Mouse (Mus musculus): Measurements from ENCODE around the gene Col9a2.

The Col9a2 gene

DNA sequence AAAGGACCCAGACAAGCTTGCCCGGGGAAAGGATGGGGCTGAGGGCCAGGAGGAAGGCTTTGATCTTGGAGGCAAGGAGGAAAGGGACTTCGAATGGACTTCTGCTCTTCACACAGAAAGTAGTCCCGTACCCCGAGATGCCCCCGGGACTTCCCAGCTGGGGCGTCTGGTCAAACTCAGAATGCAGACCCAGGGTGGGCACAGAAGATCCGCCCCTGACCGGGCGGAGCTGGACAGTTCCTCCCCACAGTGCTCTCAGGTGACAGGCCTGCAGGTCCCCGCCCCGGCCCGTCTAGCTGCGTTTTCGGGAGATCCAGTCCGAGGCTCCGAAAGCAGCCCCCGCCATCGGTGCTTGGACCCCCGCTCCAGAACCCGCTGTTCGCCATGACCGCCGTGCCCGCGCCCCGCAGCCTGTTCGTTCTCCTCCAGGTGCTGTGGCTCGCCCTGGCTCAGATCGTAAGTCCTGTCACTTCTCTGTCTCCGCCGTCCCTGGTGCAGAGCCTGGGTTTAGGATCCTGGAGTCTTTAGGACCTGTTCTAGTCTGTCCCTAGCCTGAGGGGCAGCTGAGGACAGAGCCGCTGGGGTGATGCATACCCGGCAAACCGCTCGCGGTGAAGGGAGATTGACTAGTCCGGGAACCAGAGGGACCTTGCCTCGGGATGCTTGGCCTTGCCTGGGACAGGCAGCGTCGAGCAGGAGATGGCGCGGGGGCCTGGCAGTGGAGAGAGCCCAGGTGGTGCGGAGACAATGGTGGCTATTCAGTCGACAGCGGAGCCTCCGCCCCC is at the start of gene Col9a2:
TSS of gene Col9a2 (plus strand) at position 55 of the 785 bp plus-strand sequence.
- no peak for DNase-seq (ENCODE audit: low read depth)

- no peak for DNase-seq (ENCODE audit: low read depth)
Observed at GRCm38 (mm10) chr4:120992284-120992683, 46.9 kb upstream of the Col9a2 start.

DNA sequence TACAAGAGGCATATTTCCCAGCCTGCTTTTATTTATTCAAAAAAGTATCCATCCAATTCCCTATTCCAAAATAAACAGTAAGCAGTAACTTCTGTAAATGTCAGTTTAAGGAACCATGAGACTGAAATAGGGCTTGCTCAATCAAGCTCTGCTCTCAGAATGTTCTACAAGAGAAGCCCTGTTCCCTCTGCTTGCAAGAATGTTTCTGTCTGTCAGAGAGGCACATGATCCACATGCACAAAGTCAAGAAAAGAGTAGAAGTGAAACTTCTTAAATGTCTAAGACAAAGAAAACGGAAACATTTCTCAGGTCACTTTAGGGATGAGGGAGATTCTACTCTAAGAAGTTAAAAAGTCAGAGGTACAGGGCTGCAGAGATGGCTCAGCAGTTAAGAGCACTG is 46.2 kb upstream of the Col9a2 start:
- DNase-seq (ENCODE audit: low read depth), result no peak

DNA sequence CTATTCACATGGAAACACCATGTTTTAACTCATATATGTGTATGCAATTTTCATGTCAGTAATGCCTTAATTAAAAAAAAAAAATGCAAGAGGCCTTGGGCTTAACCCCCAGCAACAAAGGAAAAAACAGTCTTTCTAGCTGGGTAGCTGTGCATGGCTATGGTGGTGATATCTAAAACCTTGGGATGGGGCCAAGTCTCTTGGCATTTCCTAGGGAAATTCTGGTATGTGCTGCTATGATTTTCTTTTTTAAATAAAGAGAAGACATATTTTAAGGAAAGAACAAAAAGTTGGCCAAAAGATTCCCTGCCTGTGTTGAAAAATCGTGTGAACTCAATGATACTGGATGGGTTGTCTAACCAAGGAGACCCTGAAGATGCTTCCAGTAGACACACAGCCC is 43.3 kb upstream of the Col9a2 start:
- DNase-seq (ENCODE audit: low read depth), result no peak

DNA sequence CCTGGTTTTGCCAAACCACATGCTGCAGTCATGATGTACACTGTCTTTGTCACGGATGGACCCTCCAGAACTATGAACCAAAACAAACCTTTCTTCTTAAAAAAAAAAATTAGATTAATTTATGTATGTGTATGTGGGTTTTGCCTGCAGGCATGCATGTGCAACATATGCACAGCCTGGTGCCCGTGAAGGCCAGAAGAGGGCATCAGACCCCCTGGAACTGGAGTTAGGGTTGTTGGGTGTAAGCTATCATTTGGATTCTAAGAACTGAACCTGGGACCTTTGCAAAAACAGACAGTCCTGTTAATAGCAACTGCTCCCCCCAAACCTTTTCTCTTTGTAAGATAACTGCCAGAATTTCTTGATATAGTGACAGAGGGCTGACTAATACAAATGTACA is 38.1 kb upstream of the Col9a2 start:
- DNase-seq (ENCODE audit: low read depth), result no peak

- no peak for DNase-seq (ENCODE audit: low read depth)
Observed at GRCm38 (mm10) chr4:121001659-121002058, 37.5 kb upstream of the Col9a2 start.

DNA sequence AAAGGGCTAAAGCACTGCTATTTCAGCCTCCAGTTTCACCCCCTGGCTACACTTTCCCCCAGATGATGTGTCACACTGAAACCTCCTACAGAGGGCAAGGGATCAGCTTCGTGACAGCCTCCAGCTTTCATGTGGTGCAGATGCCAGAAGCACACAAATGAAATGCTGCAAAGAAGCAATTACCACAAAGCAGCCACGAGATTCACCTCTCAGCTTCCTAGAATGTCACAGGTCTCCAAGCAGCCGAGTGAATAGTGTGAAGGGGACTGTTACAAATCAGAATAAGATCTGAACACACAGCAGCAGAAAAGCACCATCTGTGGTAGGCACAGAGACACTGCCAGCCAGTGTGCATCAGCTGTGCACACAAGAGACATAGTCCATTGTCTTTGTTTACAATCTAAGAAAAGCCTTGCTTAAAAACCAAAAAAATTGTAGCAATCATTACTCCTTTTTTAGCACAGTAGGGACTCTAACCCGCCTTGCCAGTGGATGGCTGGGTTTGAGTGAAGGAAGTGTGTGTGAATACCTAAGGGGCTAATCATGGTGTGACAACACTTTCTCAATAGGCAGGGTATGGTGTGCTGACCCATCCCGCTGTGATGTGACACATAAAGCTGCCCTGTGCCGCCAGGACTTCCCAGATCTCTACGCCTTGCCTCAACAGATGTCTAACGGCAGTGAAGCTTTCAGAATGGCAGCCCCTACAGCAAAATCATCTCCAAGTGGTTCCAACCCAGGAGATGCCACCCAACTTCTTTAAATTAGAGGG is 36.6 kb upstream of the Col9a2 start:
- DNase-seq (ENCODE audit: low read depth), result no peak

- no peak for DNase-seq (ENCODE audit: low read depth)
Observed at GRCm38 (mm10) chr4:121003611-121004091, 35.5 kb upstream of the Col9a2 start.

GRCm38 (mm10) chr4:121004679-121005078 is 34.5 kb upstream of the Col9a2 start:
- peak; percentile 66 for DNase-seq (ENCODE audit: low read depth)

- DNase-seq (ENCODE audit: low read depth), result no peak
Observed at GRCm38 (mm10) chr4:121007006-121007405, 32.2 kb upstream of the Col9a2 start.

GRCm38 (mm10) chr4:121008071-121008745 is 31.0 kb upstream of the Col9a2 start:
- no peak for DNase-seq (ENCODE audit: low read depth)

DNA sequence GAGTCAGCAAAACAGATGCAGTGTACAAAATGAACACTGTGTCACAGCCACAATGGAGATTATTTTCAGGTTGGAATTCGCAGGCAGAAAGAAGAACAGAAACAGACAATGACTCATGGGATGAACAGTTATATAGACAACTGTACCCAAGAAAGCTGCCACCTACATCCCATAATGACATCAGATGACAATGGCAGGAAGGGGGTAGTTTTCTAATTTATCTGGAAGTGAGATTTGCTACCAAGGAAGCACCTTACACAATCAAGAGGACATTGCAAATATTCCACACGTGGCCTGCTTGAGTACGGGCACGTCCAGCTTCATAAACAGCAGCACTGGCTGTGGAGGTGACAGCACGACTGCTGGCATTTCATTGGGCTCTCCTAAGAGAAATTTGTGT is 30.0 kb upstream of the Col9a2 start:
- no peak for DNase-seq (ENCODE audit: low read depth)

DNA sequence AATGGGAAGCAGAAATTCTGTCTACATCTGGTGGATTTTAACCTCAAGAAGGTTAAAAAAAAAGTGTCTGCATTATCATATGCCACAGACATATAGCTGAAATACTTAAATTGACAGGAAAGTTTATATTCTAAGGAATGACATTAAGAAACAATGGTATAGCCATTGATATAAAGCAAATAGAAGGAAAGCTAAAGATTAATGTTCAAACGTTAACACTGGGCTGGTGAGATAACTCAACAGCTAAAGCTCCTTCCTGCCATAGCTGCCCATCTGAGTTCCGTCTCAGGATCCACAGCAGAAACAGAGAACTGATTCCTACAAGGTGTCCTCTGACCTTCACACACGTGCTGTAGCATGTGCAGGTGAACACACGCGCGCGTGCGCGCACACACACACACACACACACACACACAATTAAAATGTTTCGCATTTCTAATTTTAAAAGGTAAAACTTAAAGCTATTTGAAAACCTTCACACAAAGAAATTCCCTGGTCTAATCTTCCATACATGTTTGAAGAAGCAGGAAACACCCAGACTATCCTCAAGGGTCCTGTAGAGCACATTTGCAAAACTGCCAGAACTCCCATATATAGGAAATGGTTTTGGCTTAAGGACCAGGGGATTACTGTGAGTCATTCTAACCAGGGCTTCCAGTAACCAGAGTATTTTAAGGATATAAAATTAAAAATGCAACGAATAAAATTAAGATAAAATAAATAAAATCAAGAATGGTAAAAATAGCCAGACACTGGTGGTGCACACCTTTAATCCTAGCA is 28.2 kb upstream of the Col9a2 start:
- no peak for DNase-seq (ENCODE audit: low read depth)

DNA sequence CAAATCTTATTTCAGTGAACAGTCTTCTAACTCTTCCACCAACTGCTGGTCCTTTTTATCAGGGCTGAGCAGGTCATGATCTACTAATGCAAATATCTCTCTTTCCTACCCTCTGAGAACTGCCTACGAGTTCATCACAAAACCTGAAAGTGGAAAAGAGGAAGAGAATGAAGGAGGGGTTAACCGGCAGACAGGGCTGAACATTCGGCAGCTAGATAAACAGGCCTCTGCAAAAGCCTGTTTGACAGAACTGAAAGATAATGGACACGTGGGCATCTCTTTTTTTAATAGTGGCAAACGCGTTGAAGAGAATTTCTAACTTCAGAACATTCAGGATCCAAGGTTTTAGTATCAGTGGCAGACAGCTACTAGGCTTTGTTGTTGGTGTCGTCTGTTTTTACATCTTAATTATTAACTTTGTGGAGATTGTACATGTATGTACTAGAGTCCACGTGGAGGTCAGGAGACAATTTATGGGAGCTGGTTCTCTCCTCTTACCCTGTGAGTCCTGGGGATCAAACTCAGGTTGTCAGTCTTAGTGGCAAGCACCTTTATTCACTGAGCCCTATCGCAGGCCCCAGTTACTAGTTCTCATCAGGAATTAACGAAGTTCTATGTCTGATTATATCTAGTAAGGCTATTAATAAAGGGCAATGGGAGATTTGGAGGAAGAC is 24.5 kb upstream of the Col9a2 start:
- DNase-seq (ENCODE audit: low read depth), result peak; percentile 63

GRCm38 (mm10) chr4:121015268-121015659 is 23.9 kb upstream of the Col9a2 start:
- no peak for DNase-seq (ENCODE audit: low read depth)

GRCm38 (mm10) chr4:121016021-121016898 is 22.9 kb upstream of the Col9a2 start:
- peak; percentile 59 for DNase-seq (ENCODE audit: low read depth)

DNA sequence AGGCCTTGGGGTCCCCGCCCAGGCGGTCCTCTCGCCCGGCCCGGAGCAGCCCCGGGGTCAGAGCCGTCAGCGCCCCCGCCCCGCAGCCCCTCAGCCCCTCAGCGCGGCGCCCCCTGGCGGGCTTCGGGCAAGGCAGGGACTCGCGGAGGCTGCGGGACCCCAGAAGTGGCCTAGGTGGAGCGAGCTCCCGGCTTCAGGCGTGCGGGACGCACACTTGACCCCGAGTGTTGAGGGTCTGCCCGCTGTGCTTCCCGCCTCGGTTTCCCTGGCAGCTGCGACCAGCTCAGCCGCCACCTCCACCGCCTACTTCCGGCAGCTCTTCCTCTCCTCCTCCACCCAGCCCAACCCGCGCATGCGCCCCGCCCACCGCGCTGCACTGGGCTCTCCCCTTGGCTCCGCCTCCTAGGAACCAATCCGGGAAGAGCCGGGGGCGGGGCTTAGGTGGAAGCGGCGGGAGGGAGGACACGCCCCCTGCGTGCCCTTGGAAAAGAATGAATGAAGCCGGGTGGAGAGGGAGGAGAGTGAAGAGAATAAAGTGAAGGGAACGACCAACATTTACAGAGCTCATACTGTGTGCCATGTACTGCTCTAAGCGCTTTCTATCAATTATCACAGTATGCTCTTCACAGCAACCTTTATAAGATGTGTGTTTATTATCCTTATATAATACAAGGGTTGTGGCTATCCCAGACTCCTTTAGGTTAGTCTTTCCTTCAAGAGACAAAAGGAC is 22.1 kb upstream of the Col9a2 start, which contains the start of gene Smap2:
TSS of gene Smap2 (minus strand) at position 320 of the 730 bp plus-strand sequence.
- peak; percentile 95 for DNase-seq (ENCODE audit: low read depth)

GRCm38 (mm10) chr4:121018250-121018649 is 20.9 kb upstream of the Col9a2 start:
- DNase-seq (ENCODE audit: low read depth), result no peak

DNA sequence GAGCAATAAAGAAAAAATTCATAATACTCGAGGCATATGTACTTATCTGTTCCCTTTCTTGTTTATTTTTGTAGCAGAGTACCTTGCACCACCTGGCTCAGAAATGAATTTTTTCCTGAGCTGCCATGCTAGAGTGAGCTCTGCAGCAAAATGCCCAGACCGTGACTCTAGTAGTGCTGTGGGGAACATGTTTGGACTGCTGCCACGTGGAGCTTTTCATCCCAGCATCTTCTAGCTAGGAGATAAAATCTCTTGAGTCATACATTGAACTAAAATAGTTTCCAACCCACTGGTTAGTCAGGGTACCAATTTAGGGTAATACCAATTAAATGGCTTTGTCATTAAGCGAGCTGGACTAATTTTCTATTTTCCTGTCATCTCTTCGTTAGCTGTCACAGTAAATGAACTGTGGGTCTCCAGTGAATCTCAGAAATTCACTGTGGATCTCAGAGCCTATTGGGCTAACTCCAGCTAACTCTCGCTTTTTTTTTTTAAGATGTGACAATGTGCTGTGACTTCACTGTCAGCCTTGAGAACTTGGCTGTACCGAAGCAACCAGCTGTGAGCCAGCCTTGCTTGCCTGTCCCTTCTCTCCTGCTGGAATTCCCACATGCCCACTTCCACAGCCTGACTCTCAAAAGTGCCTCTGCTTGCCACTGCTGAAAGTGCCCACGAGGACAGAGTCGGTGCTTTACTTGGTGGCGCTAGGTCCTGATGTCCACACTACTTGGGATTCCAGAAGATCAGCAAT is 19.0 kb upstream of the Col9a2 start:
- DNase-seq (ENCODE audit: low read depth), result peak; percentile 45
